Mouse (Mus musculus): ENCODE measurements at regions not wholly inside any gene's neighbourhood (a gene's known extent, or its start where the extent isn't known, plus 50 kb on each side); places are given as distances from the start of the nearest gene placed in this dataset.

GRCm38 (mm10) chr2:114853715-114854530 lies 199.2 kb upstream of the Dph6 start:
- Histone ChIP-seq H3K4me3 (no peak overlapping the region), H3K79me2 (ENCODE audit: control insufficient read depth, insufficient read depth) (no peaks in the 10 kb centered on the region), H3K27me3 (ENCODE audit: control insufficient read depth, insufficient read depth, insufficient read length) (no peaks in the 10 kb centered on the region), H3K36me3 (ENCODE audit: control insufficient read depth, insufficient read depth) (no peaks in the 10 kb centered on the region), H3K4me2 (ENCODE audit: low read depth) (no peak overlapping the region), H3ac (ENCODE audit: control insufficient read depth, insufficient read length) (no peak overlapping the region)
- no peak for TF ChIP-seq REST (IDR thresholded peaks at IDR 0.05; ENCODE audit: insufficient read depth, insufficient read length)
- TF ChIP-seq MYOG (IDR thresholded peaks at IDR 0.05; ENCODE audit: control insufficient read depth in 1 of 3, insufficient read depth in 1 of 3, insufficient read length in 2 of 3, low read depth in 2 of 3): no peak
- TF ChIP-seq USF1 (IDR thresholded peaks at IDR 0.05; ENCODE audit: low read depth): no peak
- no peak for TF ChIP-seq POLR2AphosphoS2 (IDR thresholded peaks at IDR 0.05; ENCODE audit: insufficient read length, low read depth)
- TF ChIP-seq MYOD1 (IDR thresholded peaks at IDR 0.05; ENCODE audit: control insufficient read depth in 1 of 3, insufficient read length in 2 of 3, low read depth in 2 of 3): no peak

- Histone ChIP-seq H3K4me2 (ENCODE audit: low read depth) (no peak overlapping the region), H3K4me3 (no peak overlapping the region), H3K27me3 (ENCODE audit: control insufficient read depth, insufficient read depth, insufficient read length) (no peaks in the 10 kb centered on the region), H3ac (ENCODE audit: control insufficient read depth, insufficient read length) (no peak overlapping the region), H3K36me3 (ENCODE audit: control insufficient read depth, insufficient read depth) (no peaks in the 10 kb centered on the region), H3K79me2 (ENCODE audit: control insufficient read depth, insufficient read depth) (no peaks in the 10 kb centered on the region)
- TF ChIP-seq TCF12 (IDR thresholded peaks at IDR 0.05; ENCODE audit: insufficient read depth, poor library complexity, severe bottlenecking) (no peak), TCF3 (IDR thresholded peaks at IDR 0.05; ENCODE audit: insufficient read length, low read depth) (no peak), SRF (IDR thresholded peaks at IDR 0.05; ENCODE audit: control insufficient read depth, insufficient read length, low read depth) (no peak), REST (IDR thresholded peaks at IDR 0.05; ENCODE audit: insufficient read depth, insufficient read length) (no peak), POLR2A (IDR thresholded peaks at IDR 0.05; ENCODE audit: insufficient read length, low read depth) (no peak), USF1 (IDR thresholded peaks at IDR 0.05; ENCODE audit: low read depth) (no peak), MAX (IDR thresholded peaks at IDR 0.05; ENCODE audit: low read depth) (no peak), MYOD1 (IDR thresholded peaks at IDR 0.05; ENCODE audit: control insufficient read depth in 1 of 3, insufficient read length in 2 of 3, low read depth in 2 of 3) (no peak), CEBPB (IDR thresholded peaks at IDR 0.05; ENCODE audit: insufficient read depth, poor library complexity, severe bottlenecking) (no peak), MYOG (IDR thresholded peaks at IDR 0.05; ENCODE audit: control insufficient read depth in 1 of 3, insufficient read depth in 1 of 3, insufficient read length in 2 of 3, low read depth in 2 of 3) (no peak), E2F4 (IDR thresholded peaks at IDR 0.05; ENCODE audit: insufficient read depth) (no peak), POLR2AphosphoS2 (IDR thresholded peaks at IDR 0.05; ENCODE audit: insufficient read length, low read depth) (no peak)
Observed at GRCm38 (mm10) chr2:114872272-114872671, 217.5 kb upstream of the Dph6 start.

GRCm38 (mm10) chr2:114873090-114873489 lies 218.3 kb upstream of the Dph6 start:
- H3K36me3 ChIP-seq (ENCODE audit: control insufficient read depth, insufficient read depth): no peaks in the 10 kb centered on the region
- H3K4me2 ChIP-seq (ENCODE audit: low read depth): no peak overlapping the region
- TF ChIP-seq USF1 (IDR thresholded peaks at IDR 0.05; ENCODE audit: low read depth) (no peak), MYOG (IDR thresholded peaks at IDR 0.05; ENCODE audit: control insufficient read depth in 1 of 3, insufficient read depth in 1 of 3, insufficient read length in 2 of 3, low read depth in 2 of 3) (no peak), TCF3 (IDR thresholded peaks at IDR 0.05; ENCODE audit: insufficient read length, low read depth) (no peak), MAX (IDR thresholded peaks at IDR 0.05; ENCODE audit: low read depth) (no peak), E2F4 (IDR thresholded peaks at IDR 0.05; ENCODE audit: insufficient read depth) (no peak), CEBPB (IDR thresholded peaks at IDR 0.05; ENCODE audit: insufficient read depth, poor library complexity, severe bottlenecking) (peak; percentile 33; the same call in 1 of the 2 replicates), REST (IDR thresholded peaks at IDR 0.05; ENCODE audit: insufficient read depth, insufficient read length) (no peak)
- H3K27me3 ChIP-seq (ENCODE audit: control insufficient read depth, insufficient read depth, insufficient read length): no peaks in the 10 kb centered on the region
- no peak overlapping the region for H3K4me3 ChIP-seq
- no peaks in the 10 kb centered on the region for H3K79me2 ChIP-seq (ENCODE audit: control insufficient read depth, insufficient read depth)
- no peak overlapping the region for H3ac ChIP-seq (ENCODE audit: control insufficient read depth, insufficient read length)

GRCm38 (mm10) chr2:114879084-114879483 lies 224.3 kb upstream of the Dph6 start:
- H3K27me3 ChIP-seq (ENCODE audit: control insufficient read depth, insufficient read depth, insufficient read length): no peaks in the 10 kb centered on the region
- H3K4me3 ChIP-seq: no peak overlapping the region
- no peaks in the 10 kb centered on the region for H3K79me2 ChIP-seq (ENCODE audit: control insufficient read depth, insufficient read depth)
- no peak overlapping the region for H3ac ChIP-seq (ENCODE audit: control insufficient read depth, insufficient read length)
- no peaks in the 10 kb centered on the region for H3K36me3 ChIP-seq (ENCODE audit: control insufficient read depth, insufficient read depth)
- H3K4me2 ChIP-seq (ENCODE audit: low read depth): no peak overlapping the region
- TF ChIP-seq E2F4 (IDR thresholded peaks at IDR 0.05; ENCODE audit: insufficient read depth): no peak
- TF ChIP-seq POLR2A (IDR thresholded peaks at IDR 0.05; ENCODE audit: insufficient read length, low read depth): no peak
- TF ChIP-seq USF1 (IDR thresholded peaks at IDR 0.05; ENCODE audit: low read depth): no peak
- TF ChIP-seq POLR2AphosphoS2 (IDR thresholded peaks at IDR 0.05; ENCODE audit: insufficient read length, low read depth): no peak
- no peak for TF ChIP-seq REST (IDR thresholded peaks at IDR 0.05; ENCODE audit: insufficient read depth, insufficient read length)
- no peak for TF ChIP-seq MAX (IDR thresholded peaks at IDR 0.05; ENCODE audit: low read depth)
- no peak for TF ChIP-seq TCF3 (IDR thresholded peaks at IDR 0.05; ENCODE audit: insufficient read length, low read depth)
- TF ChIP-seq TCF12 (IDR thresholded peaks at IDR 0.05; ENCODE audit: insufficient read depth, poor library complexity, severe bottlenecking): no peak
- no peak for TF ChIP-seq MYOG (IDR thresholded peaks at IDR 0.05; ENCODE audit: control insufficient read depth in 1 of 3, insufficient read depth in 1 of 3, insufficient read length in 2 of 3, low read depth in 2 of 3)
- TF ChIP-seq MYOD1 (IDR thresholded peaks at IDR 0.05; ENCODE audit: control insufficient read depth in 1 of 3, insufficient read length in 2 of 3, low read depth in 2 of 3): no peak
- no peak for TF ChIP-seq CEBPB (IDR thresholded peaks at IDR 0.05; ENCODE audit: insufficient read depth, poor library complexity, severe bottlenecking)
- TF ChIP-seq SRF (IDR thresholded peaks at IDR 0.05; ENCODE audit: control insufficient read depth, insufficient read length, low read depth): no peak

Measured in myocyte (in vitro differentiated cells).